Mouse (Mus musculus) embryonic facial prominence, embryonic 12.5 days (tissue): ENCODE data around the gene Rps25. TPM values are rescaled to one million over a fixed set of nuclear protein-coding genes. Genes with fewer than 3 reads are reported as not detected.
"Not testable (repeated sequence)": the region's sequence is repeated elsewhere in the genome, so short reads cannot be mapped to it uniquely, and the experiment has no call there.

Source experiments
- ATAC-seq: fragments of 200-750 bp; cut with Nextera tagmentation; 2 replicates; pipeline ENCODE4 v1.8.0; 2017; ENCODE audit not compliant: insufficient number of reproducible peaks, insufficient read depth, low FRiP score, low TSS enrichment
- H3K27ac ChIP-seq: fragments of 300-500 bp; sonication (generic); 2 replicates; pipeline ENCODE4 v1.5.1; 2016; ENCODE audit warnings: mild to moderate bottlenecking
- H3K27me3 ChIP-seq: fragments of 300-500 bp; sonication (generic); 2 replicates; pipeline ENCODE4 v1.6.1; 2016; ENCODE audit warnings: mild to moderate bottlenecking, moderate library complexity
- H3K36me3 ChIP-seq: fragments of 300-500 bp; sonication (generic); 2 replicates; pipeline ENCODE4 v1.6.1; 2016; ENCODE audit warnings: mild to moderate bottlenecking
- H3K4me1 ChIP-seq: fragments of 300-500 bp; sonication (generic); 2 replicates; pipeline ENCODE4 v1.6.1; 2016
- H3K4me2 ChIP-seq: fragments of 300-500 bp; sonication (generic); replicated peaks from 2 replicates; pipeline ENCODE4 v1.6.1; 2016; ENCODE audit warnings: mild to moderate bottlenecking, moderate library complexity
- H3K4me3 ChIP-seq: fragments of 300-500 bp; sonication (generic); 2 replicates; pipeline ENCODE4 v1.5.1; 2016; ENCODE audit warnings: mild to moderate bottlenecking
- H3K9ac ChIP-seq: fragments of 300-500 bp; sonication (generic); 2 replicates; pipeline ENCODE4 v1.6.1; 2016; ENCODE audit warnings: mild to moderate bottlenecking, moderate library complexity
- H3K9me3 ChIP-seq: fragments of 300-500 bp; sonication (generic); 2 replicates; pipeline ENCODE4 v1.6.1; 2016; ENCODE audit warnings: mild to moderate bottlenecking, moderate library complexity
- WGBS: fragments of 180-500 bp; shearing (Covaris S2); methylation state at CpG from one replicate; pipeline ENCODE4 v1.1.7; 2016; 5-methylcytosine and 5-hydroxymethylcytosine counted together
- polyA plus RNA-seq: library from polyadenylated mRNA; unstranded; fragments of >200 nt; fragmentation: Nextera tagmentation; extraction: Ambion mirVana; gene quantifications from 2 replicates; pipeline ENCODE4 v1.2.1, GENCODE M21; 2016

Rps25 gene
- polyA plus RNA-seq, 1 experiment from 2014 or later = 1,820 TPM

DNA sequence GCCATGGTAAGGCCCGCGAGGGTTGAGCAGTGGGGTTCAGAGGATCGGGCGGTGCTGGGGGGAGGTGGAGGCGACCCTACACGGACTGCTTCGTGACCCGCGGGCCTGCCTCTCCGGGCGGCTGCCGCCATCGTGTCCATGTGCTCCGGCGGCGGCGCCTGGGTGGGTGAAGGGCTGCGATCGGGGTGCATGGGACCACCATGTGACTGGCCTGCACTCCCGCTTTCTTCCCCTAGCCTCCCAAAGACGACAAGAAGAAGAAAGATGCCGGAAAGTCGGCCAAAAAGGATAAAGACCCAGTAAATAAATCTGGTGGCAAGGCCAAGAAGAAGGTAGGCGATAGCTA lies 786 bp downstream of the Rps25 start:
- Histone ChIP-seq H3K36me3 (peaks cover 64% of the 10 kb centered on the region), H3K9me3 (no peaks in the 10 kb centered on the region), H3K4me1 (peaks cover 10% of the 10 kb centered on the region), H3K9ac (peak overlapping the region; percentile 72), H3K27me3 (no peaks in the 10 kb centered on the region), H3K4me2 (peak overlapping the region; percentile 66), H3K27ac (peak overlapping the region; percentile 95), H3K4me3 (peak overlapping the region; percentile 64)
- WGBS = under 1% methylated on average over 24 of the region's 24 CpGs
- no peak; the same call in 1 of the 2 replicates for ATAC-seq

DNA sequence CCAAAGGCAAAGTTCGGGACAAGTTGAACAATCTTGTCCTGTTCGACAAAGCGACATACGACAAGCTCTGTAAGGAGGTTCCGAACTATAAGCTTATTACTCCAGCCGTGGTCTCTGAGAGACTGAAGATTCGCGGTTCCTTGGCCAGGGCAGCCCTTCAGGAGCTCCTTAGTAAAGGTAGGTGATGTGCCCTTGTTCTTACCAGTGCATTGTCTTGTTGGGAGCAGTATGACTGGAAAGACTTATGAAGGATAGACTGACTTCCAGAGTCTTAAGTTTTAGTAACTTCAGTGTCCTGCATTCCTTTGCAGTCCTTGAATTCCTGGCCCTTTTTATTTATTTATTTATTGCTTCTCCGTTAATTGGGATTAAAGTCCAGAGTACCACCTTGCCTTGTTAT lies 1.8 kb downstream of the Rps25 start:
- not testable (repeated sequence) for H3K27me3 ChIP-seq, ATAC-seq, H3K27ac ChIP-seq, H3K4me1 ChIP-seq, H3K9me3 ChIP-seq
- peak overlapping the region; percentile 66 for H3K4me2 ChIP-seq
- WGBS = 85% methylated on average over 9 of the region's 9 CpGs
- H3K4me3 ChIP-seq = peak overlapping the region; percentile 64
- peaks cover 63% of the 10 kb centered on the region for H3K36me3 ChIP-seq
- H3K9ac ChIP-seq = peak overlapping the region; percentile 72; the same call in 1 of the 2 replicates

DNA sequence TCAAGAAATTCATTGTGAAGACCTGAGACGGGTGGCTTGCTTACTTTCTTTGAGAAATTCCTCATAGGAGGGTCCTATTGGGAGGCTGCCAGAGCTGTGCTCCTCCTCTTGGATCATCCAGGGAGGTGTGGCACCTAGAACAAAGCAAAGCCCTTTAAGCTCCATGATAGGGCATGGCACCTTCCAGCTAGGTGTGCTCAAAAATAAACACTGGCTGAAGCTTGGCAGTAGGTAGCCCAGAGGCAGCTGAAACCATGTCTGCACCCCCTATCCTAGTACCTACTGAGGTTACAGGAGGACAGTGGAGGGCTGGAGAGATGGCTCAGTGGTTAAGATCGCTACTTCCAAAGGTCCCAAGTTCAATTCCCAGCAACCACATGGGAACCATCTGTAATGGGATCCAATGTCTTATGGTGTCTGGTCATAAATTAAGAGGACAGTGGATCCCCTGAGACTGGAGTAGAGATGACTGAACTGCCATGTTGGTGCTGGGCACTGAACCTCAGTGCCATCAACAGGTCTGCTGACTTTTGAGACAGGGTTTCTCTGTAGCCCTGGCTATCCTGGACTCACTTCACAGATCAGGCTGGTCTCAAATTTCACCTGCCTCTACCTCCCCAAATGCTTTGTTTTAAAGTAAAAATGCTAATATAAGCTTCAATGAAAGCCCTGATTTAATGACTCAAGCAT lies 3.9 kb downstream of the Rps25 start:
- H3K4me3 ChIP-seq = no peak overlapping the region
- H3K4me1 ChIP-seq = peaks cover 10% of the 10 kb centered on the region
- H3K36me3 ChIP-seq = peaks cover 49% of the 10 kb centered on the region
- H3K27ac ChIP-seq = no peak overlapping the region
- H3K9ac ChIP-seq = no peak overlapping the region
- 84% methylated on average over 2 of the region's 2 CpGs for WGBS
- no peak for ATAC-seq
- no peaks in the 10 kb centered on the region for H3K9me3 ChIP-seq
- no peak overlapping the region for H3K4me2 ChIP-seq
- no peaks in the 10 kb centered on the region for H3K27me3 ChIP-seq

DNA sequence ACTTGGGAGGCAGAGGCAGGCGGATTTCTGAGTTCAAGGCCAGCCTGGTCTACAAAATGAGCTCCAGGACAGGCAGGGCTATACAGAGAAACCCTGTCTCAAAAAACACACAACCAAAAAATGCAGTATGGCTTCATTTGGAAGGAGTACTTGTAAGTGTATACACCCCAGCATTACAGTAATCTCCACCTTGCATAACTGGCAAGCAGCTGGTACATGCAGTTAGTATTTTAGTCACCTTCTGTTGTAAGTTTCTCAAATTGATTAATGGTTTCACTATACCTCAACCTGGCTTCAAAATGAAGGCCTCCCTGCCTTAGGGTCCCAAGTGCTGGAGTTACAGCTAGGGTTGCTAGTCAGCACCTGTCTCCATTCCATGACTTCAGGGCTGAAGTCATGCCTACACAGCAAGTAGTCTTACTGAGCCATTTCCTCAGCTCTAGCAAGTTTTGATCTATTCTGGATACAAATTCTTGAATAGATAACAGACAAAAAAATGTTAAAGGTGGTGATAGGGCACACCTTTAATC lies 4.7 kb downstream of the Rps25 start:
- WGBS = 58% methylated on average over 1 of the region's 1 CpGs
- no peak for ATAC-seq
- no peak overlapping the region for H3K4me3 ChIP-seq
- H3K4me2 ChIP-seq = no peak overlapping the region
- no peaks in the 10 kb centered on the region for H3K9me3 ChIP-seq
- H3K27ac ChIP-seq = no peak overlapping the region
- no peaks in the 10 kb centered on the region for H3K27me3 ChIP-seq
- peaks cover 6% of the 10 kb centered on the region; the same call in 1 of the 2 replicates for H3K4me1 ChIP-seq
- no peak overlapping the region for H3K9ac ChIP-seq
- peaks cover 49% of the 10 kb centered on the region for H3K36me3 ChIP-seq

DNA sequence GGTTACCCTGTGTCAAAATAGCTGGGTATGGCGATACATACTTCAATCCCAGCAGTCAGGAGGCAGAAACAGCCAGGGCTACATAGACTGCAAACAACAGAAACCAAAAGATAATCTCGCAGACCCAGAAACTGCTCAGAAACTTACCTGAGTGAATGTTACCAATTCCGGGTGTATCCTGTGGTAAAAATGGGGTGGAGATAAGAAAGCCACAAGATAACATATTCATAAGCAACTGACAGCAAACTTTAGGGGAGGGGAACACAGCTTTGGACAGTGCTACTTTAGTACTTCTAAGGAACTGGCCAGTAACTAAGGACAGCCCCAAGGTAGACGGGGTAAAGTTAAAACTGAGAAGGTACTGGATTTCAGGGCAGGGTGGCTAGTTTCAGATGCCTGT lies 5.4 kb downstream of the Rps25 start:
- ATAC-seq = no peak
- Histone ChIP-seq H3K27ac (no peak overlapping the region), H3K27me3 (no peaks in the 10 kb centered on the region), H3K9ac (no peak overlapping the region), H3K4me2 (no peak overlapping the region), H3K9me3 (no peaks in the 10 kb centered on the region), H3K36me3 (peaks cover 49% of the 10 kb centered on the region), H3K4me3 (no peak overlapping the region), H3K4me1 (peaks cover 10% of the 10 kb centered on the region)
- 79% methylated on average over 4 of the region's 4 CpGs for WGBS

DNA sequence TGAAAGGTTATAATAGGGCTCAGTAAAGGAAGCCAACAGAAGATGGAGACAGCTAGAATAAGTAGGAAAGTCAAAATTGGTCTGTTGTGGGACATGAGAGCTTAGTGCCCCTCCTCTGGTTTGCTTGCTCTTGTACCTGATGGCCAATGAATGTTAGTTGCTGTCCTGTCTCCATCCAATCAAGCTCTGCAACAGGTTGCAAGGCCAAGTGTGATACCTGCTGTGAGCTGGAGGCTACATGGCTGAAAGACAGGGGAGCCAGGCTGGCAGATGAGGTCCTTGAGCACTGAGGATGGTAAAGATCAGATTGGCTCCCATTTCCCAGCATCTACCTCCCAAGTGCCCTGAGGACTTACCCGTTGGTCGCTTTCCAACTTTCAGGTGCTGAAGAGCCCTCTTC lies 5.8 kb downstream of the Rps25 start:
- H3K36me3 ChIP-seq = peaks cover 49% of the 10 kb centered on the region
- ATAC-seq = no peak
- no peak overlapping the region for H3K4me3 ChIP-seq
- WGBS = 89% methylated on average over 2 of the region's 2 CpGs
- H3K9me3 ChIP-seq = no peaks in the 10 kb centered on the region
- no peak overlapping the region for H3K4me2 ChIP-seq
- no peak overlapping the region for H3K27ac ChIP-seq
- H3K9ac ChIP-seq = no peak overlapping the region
- H3K27me3 ChIP-seq = no peaks in the 10 kb centered on the region
- peaks cover 11% of the 10 kb centered on the region for H3K4me1 ChIP-seq

DNA sequence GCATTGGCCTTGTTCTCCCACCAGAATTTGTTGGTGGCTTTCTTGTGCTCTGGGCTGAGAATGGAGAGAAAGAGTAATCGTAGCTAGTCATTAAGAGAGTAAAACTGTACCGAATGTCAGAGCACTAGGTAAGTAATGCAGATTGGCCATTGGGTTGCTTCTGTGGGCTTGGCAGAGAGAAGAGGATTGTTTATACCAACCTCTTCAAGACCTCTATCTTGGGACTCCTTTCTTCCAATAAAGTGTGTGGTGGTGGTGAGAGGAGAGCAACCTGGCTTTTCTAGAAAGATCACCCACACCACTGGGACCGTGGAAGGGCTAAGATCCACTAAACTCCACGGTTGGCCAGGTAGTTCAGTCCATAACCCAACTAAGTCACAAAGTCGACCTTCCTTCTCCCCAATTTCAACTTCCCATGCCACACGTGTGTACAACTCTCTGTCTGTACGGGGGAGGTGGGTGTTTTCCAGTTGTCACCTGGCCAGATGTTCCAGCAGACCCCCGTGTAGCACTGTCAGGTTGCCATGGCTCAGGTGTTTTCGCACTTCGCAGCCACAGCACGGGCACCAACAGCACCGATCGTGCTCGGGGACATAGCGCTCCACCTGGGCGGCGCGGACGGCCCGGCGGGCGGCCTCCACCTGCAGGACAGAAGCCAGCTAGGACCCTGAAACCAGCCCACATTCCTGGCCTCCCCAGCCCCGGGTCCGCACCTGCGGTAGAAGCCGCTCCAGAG lies 10.4 kb downstream of the Rps25 start:
- Histone ChIP-seq H3K27ac (peak overlapping the region; percentile 52), H3K9ac (peak overlapping the region; percentile 80), H3K27me3 (no peaks in the 10 kb centered on the region), H3K4me2 (peak overlapping the region; percentile 87), H3K36me3 (peaks cover 13% of the 10 kb centered on the region), H3K4me1 (peaks cover 5% of the 10 kb centered on the region), H3K4me3 (peak overlapping the region; percentile 89), H3K9me3 (no peaks in the 10 kb centered on the region)
- WGBS = 7% methylated on average over 26 of the region's 26 CpGs
- peak; percentile 52; the same call in 1 of the 2 replicates for ATAC-seq

DNA sequence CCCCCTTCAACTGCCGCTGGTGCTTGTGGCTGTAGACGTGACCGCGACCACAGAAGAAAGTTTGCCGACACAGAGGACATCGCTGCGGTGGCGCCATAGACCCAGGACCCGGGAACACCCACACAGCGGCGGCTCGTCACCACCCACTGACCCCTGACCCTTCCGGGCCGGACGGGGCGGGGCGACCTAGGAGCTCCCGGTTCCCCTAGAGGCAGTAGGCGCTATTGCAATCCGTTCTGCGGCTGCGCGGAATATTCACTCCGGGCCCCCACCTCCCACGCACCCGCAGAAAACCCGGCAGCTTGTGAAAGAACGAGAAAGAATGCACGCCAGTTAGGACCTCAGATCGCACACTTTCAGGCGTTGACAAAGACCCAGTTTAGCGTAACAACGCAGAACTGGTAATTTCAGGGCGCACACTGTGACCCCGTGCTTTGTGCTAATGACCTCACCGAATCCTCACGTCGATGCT lies 11.0 kb downstream of the Rps25 start:
- peaks cover 8% of the 10 kb centered on the region; the same call in 1 of the 2 replicates for H3K36me3 ChIP-seq
- under 1% methylated on average over 38 of the region's 38 CpGs for WGBS
- no peaks in the 10 kb centered on the region for H3K27me3 ChIP-seq
- peak; percentile 79 for ATAC-seq
- peak overlapping the region; percentile 64 for H3K27ac ChIP-seq
- H3K9ac ChIP-seq = peak overlapping the region; percentile 80
- H3K4me1 ChIP-seq = peaks cover 5% of the 10 kb centered on the region
- no peaks in the 10 kb centered on the region for H3K9me3 ChIP-seq
- H3K4me2 ChIP-seq = peak overlapping the region; percentile 87
- peak overlapping the region; percentile 89 for H3K4me3 ChIP-seq

DNA sequence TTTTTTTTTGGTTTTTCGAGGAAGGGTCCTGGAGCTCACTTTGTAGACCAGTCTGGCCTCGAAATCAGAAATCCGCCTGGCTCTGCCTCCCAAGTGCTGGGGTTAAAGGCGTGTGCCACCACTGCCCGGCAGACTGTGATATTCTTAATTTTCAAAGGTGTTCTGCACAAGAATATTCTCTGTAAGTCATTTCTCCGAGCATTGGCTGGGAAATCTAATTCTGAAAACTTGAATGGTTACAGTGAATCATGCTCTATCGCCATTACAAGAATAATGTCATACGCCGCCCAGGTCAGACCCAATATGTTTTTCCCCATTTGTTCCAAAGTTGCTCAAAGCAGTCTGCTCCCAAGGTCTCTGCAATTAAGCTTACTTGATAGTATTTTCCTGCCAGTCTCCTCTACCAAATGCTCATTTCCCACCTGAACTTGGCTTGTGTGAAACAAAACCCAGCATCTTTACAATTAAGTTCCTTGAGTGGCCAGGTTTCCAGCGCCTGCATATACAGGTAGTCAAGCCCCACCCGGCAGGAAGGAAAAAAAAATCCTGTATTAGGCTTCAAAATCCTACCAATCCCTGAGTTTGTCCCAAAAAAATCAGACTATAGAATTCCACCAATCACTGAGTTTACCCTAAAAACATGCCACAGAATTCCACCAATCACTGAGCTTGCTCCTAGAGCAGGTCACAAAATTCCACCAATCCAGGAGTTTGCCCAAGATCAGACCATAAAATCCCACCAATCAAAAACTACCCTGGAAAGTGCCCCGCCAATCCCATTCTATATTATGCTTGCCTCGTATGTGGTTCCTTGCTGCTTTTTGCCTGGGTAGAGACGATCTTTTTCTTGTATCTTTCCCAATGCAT lies 11.8 kb downstream of the Rps25 start, which contains the start of gene Ccdc84:
TSS of gene Ccdc84 (minus strand) at position 51 of the 867 bp plus-strand sequence.
- H3K36me3 ChIP-seq = 0 out of 2 replicates have a peak, but pooled peaks cover 3% of the 10 kb centered on the region
- no peaks in the 10 kb centered on the region for H3K27me3 ChIP-seq
- no peaks in the 10 kb centered on the region for H3K9me3 ChIP-seq
- 80% methylated on average over 14 of the region's 14 CpGs for WGBS
- H3K4me2 ChIP-seq = peak within 1 kb of the TSS; percentile 87
- peak within 1 kb of the TSS; percentile 89 for H3K4me3 ChIP-seq
- H3K9ac ChIP-seq = peak within 1 kb of the TSS; percentile 80
- H3K27ac ChIP-seq = peak within 1 kb of the TSS; percentile 64
- no peak for ATAC-seq
- H3K4me1 ChIP-seq = peaks cover 5% of the 10 kb centered on the region

DNA sequence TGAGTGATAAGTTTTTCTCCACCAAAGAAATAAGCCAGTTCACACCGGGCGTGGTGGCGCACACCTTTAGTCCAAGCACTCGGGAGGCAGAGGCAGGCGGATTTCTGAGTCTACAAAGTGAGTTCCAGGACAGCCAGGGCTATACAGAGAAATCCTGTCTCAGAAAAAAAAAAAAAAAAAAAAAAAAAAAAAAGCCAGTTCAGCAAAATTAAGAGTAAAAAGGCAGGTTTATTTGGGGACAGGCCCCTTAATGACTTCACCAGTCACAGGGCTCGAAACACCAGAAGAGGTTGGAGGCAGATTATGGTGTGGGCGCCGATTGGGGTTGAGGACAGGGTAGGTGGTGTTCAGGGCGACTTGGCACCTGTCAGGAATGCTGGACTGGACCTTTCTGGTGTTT lies 12.8 kb downstream of the Rps25 start:
- H3K4me2 ChIP-seq, H3K36me3 ChIP-seq, H3K27ac ChIP-seq, H3K27me3 ChIP-seq, ATAC-seq, H3K4me1 ChIP-seq, H3K9me3 ChIP-seq, H3K4me3 ChIP-seq, H3K9ac ChIP-seq: not testable (repeated sequence)
- WGBS = 93% methylated on average over 9 of the region's 9 CpGs

DNA sequence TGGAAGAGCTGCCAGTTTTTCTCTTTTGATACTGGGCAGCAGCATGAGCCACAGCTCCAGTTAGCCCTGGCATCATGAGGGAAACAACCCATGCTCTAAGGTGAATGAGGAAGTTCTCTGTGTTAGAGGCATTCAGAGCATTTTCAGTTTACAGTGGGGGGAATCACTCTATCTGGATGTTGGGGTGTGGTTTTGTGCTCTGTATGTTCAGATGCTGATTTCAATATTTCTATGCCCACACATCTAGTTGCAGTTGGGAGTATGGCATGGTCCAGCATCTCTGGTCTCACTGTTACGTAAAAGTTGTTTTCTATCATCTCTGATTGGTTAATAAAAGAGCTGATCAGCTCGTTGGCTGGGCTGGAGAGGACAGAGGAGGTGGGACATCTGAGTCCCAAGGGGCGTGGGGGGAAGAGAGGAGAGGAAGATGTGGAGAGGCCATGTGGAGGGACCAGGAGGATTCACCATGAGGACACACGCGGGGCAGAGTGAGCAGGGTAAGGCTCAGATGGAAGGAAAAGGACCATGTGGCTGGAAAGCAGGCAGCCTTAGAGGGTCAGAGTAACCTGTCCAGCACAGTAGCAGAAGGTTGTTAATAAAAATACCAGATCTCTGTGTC lies 13.4 kb downstream of the Rps25 start:
- Histone ChIP-seq H3K27me3 (no peaks in the 10 kb centered on the region), H3K9ac (no peak overlapping the region), H3K9me3 (no peaks in the 10 kb centered on the region), H3K4me2 (no peak overlapping the region), H3K36me3 (no peaks in the 10 kb centered on the region), H3K4me1 (peaks cover 5% of the 10 kb centered on the region), H3K27ac (no peak overlapping the region), H3K4me3 (no peak overlapping the region)
- 72% methylated on average over 5 of the region's 5 CpGs for WGBS
- no peak for ATAC-seq
